Mouse (Mus musculus): Measurements from ENCODE around the gene Ipmk. TPM values are rescaled to one million over a fixed set of nuclear protein-coding genes. Genes with fewer than 3 reads are reported as not detected.
"Not testable (repeated sequence)": the region's sequence is repeated elsewhere in the genome, so short reads cannot be mapped to it uniquely, and the experiment has no call there.

Ipmk gene
- polyA plus RNA-seq, 1 experiment from 2014 or later, result 11.7 TPM

- DNase-seq (ENCODE audit: low spot score), result no peak
- Histone ChIP-seq H3K4me1 (no peaks in the 10 kb centered on the region), H3K36me3 (no peaks in the 10 kb centered on the region), H3K9me3 (no peaks in the 10 kb centered on the region), H3K27ac (no peak overlapping the region), H3K4me3 (no peak overlapping the region), H3K27me3 (ENCODE audit: insufficient read depth, poor library complexity, severe bottlenecking) (no peaks in the 10 kb centered on the region)
- WGBS, result 41% methylated on average over 14 of the region's 14 CpGs
Measured at GRCm38 (mm10) chr10:71422047-71423037, 74.8 kb downstream of the Ipmk start.

- H3K36me3 ChIP-seq, result no peaks in the 10 kb centered on the region
- no peak overlapping the region for H3K27ac ChIP-seq
- no peaks in the 10 kb centered on the region for H3K9me3 ChIP-seq
- no peaks in the 10 kb centered on the region for H3K27me3 ChIP-seq (ENCODE audit: insufficient read depth, poor library complexity, severe bottlenecking)
- no peak overlapping the region for H3K4me3 ChIP-seq
- DNase-seq (ENCODE audit: low spot score), result no peak
- WGBS, result 74% methylated on average over 6 of the region's 6 CpGs
- no peaks in the 10 kb centered on the region for H3K4me1 ChIP-seq
Measured at GRCm38 (mm10) chr10:71426740-71427139, 79.2 kb downstream of the Ipmk start.

- no peaks in the 10 kb centered on the region for H3K9me3 ChIP-seq
Measured at GRCm38 (mm10) chr10:71427381-71427780, 79.8 kb downstream of the Ipmk start.

GRCm38 (mm10) chr10:71428246-71428864, 80.8 kb downstream of the Ipmk start:
- no peaks in the 10 kb centered on the region for H3K27me3 ChIP-seq (ENCODE audit: insufficient read depth, poor library complexity, severe bottlenecking)
- H3K4me3 ChIP-seq, result no peak overlapping the region
- H3K36me3 ChIP-seq, result no peaks in the 10 kb centered on the region
- no peak for DNase-seq (ENCODE audit: low spot score)
- no peak overlapping the region for H3K27ac ChIP-seq
- H3K9me3 ChIP-seq, result no peaks in the 10 kb centered on the region
- WGBS, result 52% methylated on average over 13 of the region's 13 CpGs
- no peaks in the 10 kb centered on the region for H3K4me1 ChIP-seq

More at GRCm38 (mm10) chr10:71427381-71427780, 79.8 kb downstream of the Ipmk start:
- DNase-seq (ENCODE audit: low spot score), result no peak
- Histone ChIP-seq H3K36me3 (no peaks in the 10 kb centered on the region), H3K27me3 (ENCODE audit: insufficient read depth, poor library complexity, severe bottlenecking) (no peaks in the 10 kb centered on the region), H3K27ac (no peak overlapping the region), H3K4me1 (no peaks in the 10 kb centered on the region), H3K4me3 (no peak overlapping the region)
- 74% methylated on average over 10 of the region's 10 CpGs for WGBS

GRCm38 (mm10) chr10:71430661-71431060, 83.1 kb downstream of the Ipmk start:
- no peaks in the 10 kb centered on the region for H3K27me3 ChIP-seq (ENCODE audit: insufficient read depth, poor library complexity, severe bottlenecking)
- no peak overlapping the region for H3K27ac ChIP-seq
- no peaks in the 10 kb centered on the region for H3K9me3 ChIP-seq
- H3K4me3 ChIP-seq, result no peak overlapping the region
- no peak for DNase-seq (ENCODE audit: low spot score)
- H3K36me3 ChIP-seq, result no peaks in the 10 kb centered on the region
- 90% methylated on average over 6 of the region's 6 CpGs for WGBS
- H3K4me1 ChIP-seq, result no peaks in the 10 kb centered on the region

- Histone ChIP-seq H3K36me3 (no peaks in the 10 kb centered on the region), H3K27me3 (ENCODE audit: insufficient read depth, poor library complexity, severe bottlenecking) (no peaks in the 10 kb centered on the region), H3K4me3 (no peak overlapping the region), H3K9me3 (no peaks in the 10 kb centered on the region), H3K4me1 (no peaks in the 10 kb centered on the region), H3K27ac (no peak overlapping the region)
- no peak for DNase-seq (ENCODE audit: low spot score)
Measured at GRCm38 (mm10) chr10:71443086-71443485, 95.5 kb downstream of the Ipmk start.

- H3K27me3 ChIP-seq (ENCODE audit: insufficient read depth, poor library complexity, severe bottlenecking), result no peaks in the 10 kb centered on the region
- no peak overlapping the region for H3K27ac ChIP-seq
- H3K36me3 ChIP-seq, result no peaks in the 10 kb centered on the region
- H3K4me3 ChIP-seq, result no peak overlapping the region
- no peaks in the 10 kb centered on the region; the same call in 1 of the 2 replicates for H3K9me3 ChIP-seq
- WGBS, result 64% methylated on average over 8 of the region's 8 CpGs
- H3K4me1 ChIP-seq, result no peaks in the 10 kb centered on the region
- no peak for DNase-seq (ENCODE audit: low spot score)
Measured at GRCm38 (mm10) chr10:71447661-71448060, 100.1 kb downstream of the Ipmk start.

- Histone ChIP-seq H3K27ac (no peak overlapping the region), H3K9me3 (no peaks in the 10 kb centered on the region; the same call in 1 of the 2 replicates), H3K4me1 (no peaks in the 10 kb centered on the region), H3K36me3 (no peaks in the 10 kb centered on the region), H3K27me3 (ENCODE audit: insufficient read depth, poor library complexity, severe bottlenecking) (no peaks in the 10 kb centered on the region), H3K4me3 (no peak overlapping the region)
- no peak for DNase-seq (ENCODE audit: low spot score)
- WGBS, result 78% methylated on average over 5 of the region's 5 CpGs
Measured at GRCm38 (mm10) chr10:71448284-71448683, 100.7 kb downstream of the Ipmk start.

GRCm38 (mm10) chr10:71455355-71455754, 107.8 kb downstream of the Ipmk start:
- H3K4me3 ChIP-seq, result no peak overlapping the region
- no peaks in the 10 kb centered on the region for H3K36me3 ChIP-seq
- no peaks in the 10 kb centered on the region for H3K4me1 ChIP-seq
- no peaks in the 10 kb centered on the region for H3K9me3 ChIP-seq
- no peak for DNase-seq (ENCODE audit: low spot score)
- H3K27ac ChIP-seq, result no peak overlapping the region
- no peaks in the 10 kb centered on the region for H3K27me3 ChIP-seq (ENCODE audit: insufficient read depth, poor library complexity, severe bottlenecking)
- 77% methylated on average over 3 of the region's 3 CpGs for WGBS

- H3K36me3 ChIP-seq; H3K4me3 ChIP-seq; H3K4me1 ChIP-seq; H3K27me3 ChIP-seq (ENCODE audit: insufficient read depth, poor library complexity, severe bottlenecking); DNase-seq (ENCODE audit: low spot score); H3K27ac ChIP-seq; H3K9me3 ChIP-seq: not testable (repeated sequence)
- 84% methylated on average over 13 of the region's 13 CpGs for WGBS
Measured at GRCm38 (mm10) chr10:71462371-71462770, 114.8 kb downstream of the Ipmk start.

GRCm38 (mm10) chr10:71464417-71464816, 116.9 kb downstream of the Ipmk start:
- Histone ChIP-seq H3K27ac (no peak overlapping the region), H3K27me3 (ENCODE audit: insufficient read depth, poor library complexity, severe bottlenecking) (no peaks in the 10 kb centered on the region), H3K36me3 (no peaks in the 10 kb centered on the region), H3K9me3 (no peaks in the 10 kb centered on the region), H3K4me1 (no peaks in the 10 kb centered on the region), H3K4me3 (no peak overlapping the region)
- WGBS, result 88% methylated on average over 6 of the region's 6 CpGs
- no peak for DNase-seq (ENCODE audit: low spot score)

- H3K36me3 ChIP-seq, result no peaks in the 10 kb centered on the region
- no peak overlapping the region for H3K27ac ChIP-seq
- 91% methylated on average over 3 of the region's 3 CpGs for WGBS
- H3K27me3 ChIP-seq (ENCODE audit: insufficient read depth, poor library complexity, severe bottlenecking), result no peaks in the 10 kb centered on the region
- no peaks in the 10 kb centered on the region for H3K9me3 ChIP-seq
- no peak overlapping the region for H3K4me3 ChIP-seq
- no peaks in the 10 kb centered on the region for H3K4me1 ChIP-seq
- DNase-seq (ENCODE audit: low spot score), result no peak
Measured at GRCm38 (mm10) chr10:71468315-71468714, 120.8 kb downstream of the Ipmk start.

GRCm38 (mm10) chr10:71469751-71470150, 122.2 kb downstream of the Ipmk start:
- Histone ChIP-seq H3K4me3 (no peak overlapping the region), H3K27ac (no peak overlapping the region), H3K36me3 (no peaks in the 10 kb centered on the region), H3K4me1 (no peaks in the 10 kb centered on the region), H3K9me3 (no peaks in the 10 kb centered on the region), H3K27me3 (ENCODE audit: insufficient read depth, poor library complexity, severe bottlenecking) (no peaks in the 10 kb centered on the region)
- no peak for DNase-seq (ENCODE audit: low spot score)
- WGBS, result 55% methylated on average over 13 of the region's 13 CpGs

Data from heart, embryonic 10.5 days (tissue).